Mouse (Mus musculus): ENCODE results near the gene Senp3. TPM values are rescaled to one million over a fixed set of nuclear protein-coding genes. Genes with fewer than 3 reads are reported as not detected.
A peak's percentile ranks its signal among the peaks of the same experiment; 100 is the strongest.
"Not testable (repeated sequence)": the region's sequence is repeated elsewhere in the genome, so short reads cannot be mapped to it uniquely, and the experiment has no call there.

The Senp3 gene
- polyA plus RNA-seq, 2 experiments, result 21.0 to 45.8 TPM

DNA sequence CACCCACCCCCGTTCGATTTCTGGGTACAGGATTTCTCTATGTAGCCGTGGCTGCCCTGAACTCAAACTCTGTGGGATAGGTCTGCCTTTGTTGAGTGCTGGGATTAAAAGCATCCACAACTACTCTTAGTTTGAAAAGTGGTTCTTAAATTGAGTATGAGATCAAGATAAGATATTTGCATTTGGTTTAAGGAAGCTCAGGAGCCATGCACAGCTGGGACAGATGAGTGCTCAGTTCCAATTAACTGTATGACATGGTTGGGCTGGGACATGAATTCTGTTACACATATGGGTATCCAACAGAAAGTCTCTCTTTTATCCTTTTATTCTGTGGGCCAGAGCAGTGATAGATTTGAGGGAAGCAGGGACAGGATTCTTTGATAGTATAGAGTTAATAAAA, 46.4 kb downstream of the Senp3 start:
- no peaks in the 10 kb centered on the region for H3K27me3 ChIP-seq (ENCODE audit: control insufficient read depth, insufficient read depth, low read length)
- H3K4me2 ChIP-seq (ENCODE audit: low read depth), result peak overlapping the region; percentile 91
- TF ChIP-seq CTCF (IDR thresholded peaks at IDR 0.05; ENCODE audit: low read depth) (no peak), EP300 (IDR thresholded peaks at IDR 0.05; ENCODE audit: low read depth) (no peak)
- peaks cover 12% of the 10 kb centered on the region for H3K36me3 ChIP-seq (replicated peaks; ENCODE audit: control insufficient read depth, insufficient read depth, low read depth)
- ATAC-seq (ENCODE audit: insufficient read depth) (no peak), DNase-seq (ENCODE audit: low read depth in 3 of 3, low spot score in 3 of 3) (no peak)
- no peak overlapping the region for H3K4me3 ChIP-seq (ENCODE audit: insufficient read depth in 1 of 2, low read depth in 2 of 2, low read length in 2 of 2)
- H3K27ac ChIP-seq, result no peak overlapping the region
- no peaks in the 10 kb centered on the region for H3K9me3 ChIP-seq (ENCODE audit: control insufficient read depth, low read length)
- WGBS (ENCODE audit: insufficient replicate concordance), result 76% methylated on average over 3 of the region's 3 CpGs
- peaks cover 20 to 21% of the 10 kb centered on the region in 2 experiments for H3K4me1 ChIP-seq (replicated peaks; ENCODE audit: control insufficient read depth in 2 of 2, insufficient read depth in 2 of 2, low read length in 1 of 2)
- no peak overlapping the region for H3K9ac ChIP-seq (replicated peaks)

DNA sequence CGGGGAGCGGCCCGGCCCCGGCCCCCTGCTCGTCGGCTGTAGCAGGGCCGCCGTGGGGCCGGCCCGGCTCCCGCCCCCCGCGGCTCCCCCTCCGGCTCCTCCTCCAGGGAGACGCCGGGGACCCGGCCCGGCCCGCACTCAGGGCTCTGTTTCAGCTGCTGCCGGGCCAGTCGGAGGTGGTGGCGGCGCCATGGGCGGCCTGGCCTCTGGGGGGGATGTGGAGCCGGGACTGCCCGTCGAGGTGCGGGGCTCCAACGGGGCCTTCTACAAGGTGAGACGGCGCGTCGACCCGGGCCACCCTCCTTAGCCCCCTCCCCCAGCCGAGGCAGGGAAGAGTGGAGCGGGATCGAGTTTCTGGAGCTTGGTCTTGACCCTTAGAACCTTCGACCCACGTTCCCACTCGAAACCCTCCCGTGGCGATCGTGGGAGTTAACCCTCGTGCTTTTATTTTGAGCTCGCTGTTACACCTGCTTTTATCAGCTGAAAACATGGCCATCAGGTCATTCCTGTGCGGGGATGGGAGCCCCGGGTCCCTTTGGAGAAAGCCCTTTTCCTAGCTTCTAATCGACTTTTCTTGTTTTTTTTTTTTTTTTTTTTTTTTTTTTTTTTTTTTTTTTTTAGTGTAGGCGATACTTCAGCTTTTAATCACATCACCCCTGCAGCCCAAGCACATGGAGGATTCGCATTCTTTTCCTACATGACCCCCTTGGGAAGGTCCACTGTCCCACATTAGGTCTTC, 48.6 kb downstream of the Senp3 start:
- peak overlapping the region; percentile 91 for H3K4me2 ChIP-seq (ENCODE audit: low read depth)
- peak overlapping the region; percentile 92 for H3K9ac ChIP-seq (replicated peaks)
- peak overlapping the region; percentile 85 to 97 for H3K4me3 ChIP-seq (ENCODE audit: insufficient read depth in 1 of 2, low read depth in 2 of 2, low read length in 2 of 2)
- peaks cover 2% of the 10 kb centered on the region; the same call in 1 of the 2 replicates for H3K36me3 ChIP-seq (replicated peaks; ENCODE audit: control insufficient read depth, insufficient read depth, low read depth)
- H3K9me3 ChIP-seq (ENCODE audit: control insufficient read depth, low read length), result no peaks in the 10 kb centered on the region
- peak overlapping the region; percentile 79 for H3K27ac ChIP-seq
- peaks cover 20 to 21% of the 10 kb centered on the region in 2 experiments for H3K4me1 ChIP-seq (replicated peaks; ENCODE audit: control insufficient read depth in 2 of 2, insufficient read depth in 2 of 2, low read length in 1 of 2)
- H3K27me3 ChIP-seq (ENCODE audit: control insufficient read depth, insufficient read depth, low read length), result no peaks in the 10 kb centered on the region
- TF ChIP-seq CTCF (IDR thresholded peaks at IDR 0.05; ENCODE audit: low read depth) (no peak), EP300 (IDR thresholded peaks at IDR 0.05; ENCODE audit: low read depth) (no peak)
- under 1% methylated on average over 40 of the region's 50 CpGs for WGBS (ENCODE audit: insufficient replicate concordance)
- DNase-seq (ENCODE audit: low read depth in 3 of 3, low spot score in 3 of 3) (no peak), ATAC-seq (ENCODE audit: insufficient read depth) (peak; percentile 64)

DNA sequence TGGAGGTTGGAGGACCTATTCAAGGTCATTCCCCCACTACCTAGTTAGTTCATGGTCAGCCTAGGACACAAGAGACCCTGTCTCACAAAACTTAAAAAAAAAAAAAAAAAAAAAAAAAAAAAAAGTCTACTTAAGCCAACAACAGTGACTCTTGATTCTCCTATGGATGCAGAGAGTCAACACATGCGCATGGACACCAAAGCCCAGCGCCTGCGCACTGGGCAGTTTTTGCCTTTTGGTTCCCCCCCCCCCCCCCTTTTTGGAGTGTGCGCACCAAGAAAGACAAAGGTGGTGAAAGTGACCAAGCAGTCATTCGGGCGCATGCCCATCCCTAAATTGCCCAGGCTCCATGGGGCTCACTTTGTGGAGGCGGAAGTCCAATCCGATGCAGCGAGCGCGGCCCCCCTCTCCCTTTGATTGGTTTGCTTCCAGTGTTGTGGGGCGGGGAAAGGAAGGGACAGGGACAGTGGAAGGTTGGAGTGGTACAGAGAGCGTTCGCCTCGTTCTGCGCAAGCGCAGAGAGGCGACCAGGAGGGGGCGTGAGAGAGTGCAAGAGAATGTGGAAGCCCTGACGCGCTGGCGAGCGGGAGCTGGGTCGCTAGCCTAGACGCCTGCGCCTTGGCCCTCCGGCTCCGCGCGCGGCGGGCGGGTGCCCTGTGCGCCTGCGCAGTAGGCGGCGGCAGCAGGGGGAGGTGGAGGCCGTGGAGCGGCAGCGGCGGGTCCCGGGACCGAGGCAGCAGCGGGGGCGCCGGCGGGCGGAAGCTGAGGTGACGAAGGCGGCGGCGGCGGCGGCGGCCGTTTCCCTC, 49.4 kb downstream of the Senp3 start, which contains the start of gene Fxr2:
TSS of gene Fxr2 (plus strand) at position 707 of the 806 bp plus-strand sequence.
- Histone ChIP-seq H3K4me2 (ENCODE audit: low read depth) (peak within 1 kb of the TSS; percentile 91), H3K36me3 (replicated peaks; ENCODE audit: control insufficient read depth, insufficient read depth, low read depth) (no peaks in the 10 kb centered on the region; the same call in 1 of the 2 replicates), H3K4me1 (replicated peaks; ENCODE audit: control insufficient read depth in 2 of 2, insufficient read depth in 2 of 2, low read length in 1 of 2) (peaks cover 20 to 21% of the 10 kb centered on the region in 2 experiments), H3K27me3 (ENCODE audit: control insufficient read depth, insufficient read depth, low read length) (no peaks in the 10 kb centered on the region), H3K9me3 (ENCODE audit: control insufficient read depth, low read length) (no peaks in the 10 kb centered on the region), H3K27ac (peak within 1 kb of the TSS; percentile 79), H3K9ac (replicated peaks) (peak within 1 kb of the TSS; percentile 92), H3K4me3 (ENCODE audit: insufficient read depth in 1 of 2, low read depth in 2 of 2, low read length in 2 of 2) (peak within 1 kb of the TSS; percentile 85 to 97)
- peak; percentile 99 to 100 (median 99) for DNase-seq (ENCODE audit: low read depth in 3 of 3, low spot score in 3 of 3)
- TF ChIP-seq EP300 (IDR thresholded peaks at IDR 0.05; ENCODE audit: low read depth) (no peak), CTCF (IDR thresholded peaks at IDR 0.05; ENCODE audit: low read depth) (peak; percentile 94)
- ATAC-seq (ENCODE audit: insufficient read depth), result peak; percentile 96
- under 1% methylated on average over 55 of the region's 56 CpGs for WGBS (ENCODE audit: insufficient replicate concordance)

DNA sequence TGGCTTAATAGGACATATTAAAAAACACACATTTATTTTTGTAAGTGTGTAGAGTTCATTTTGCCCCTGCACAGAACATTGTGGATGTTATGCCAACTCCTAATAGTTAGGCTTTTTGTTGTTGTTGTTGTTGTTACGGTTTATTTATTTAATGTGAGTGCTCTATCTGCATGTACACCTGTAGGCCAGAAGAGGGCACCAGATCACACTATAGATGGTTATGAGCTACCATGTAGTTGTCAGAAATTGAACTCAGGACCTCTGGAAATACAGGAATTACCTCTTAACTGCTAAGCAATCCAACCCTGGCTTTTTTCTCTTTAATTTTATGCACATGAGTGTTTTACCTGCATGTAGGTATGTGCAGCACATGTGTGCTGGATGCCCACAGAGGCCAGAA, 52.1 kb downstream of the Senp3 start:
- DNase-seq (ENCODE audit: low read depth in 3 of 3, low spot score in 3 of 3), result no peak
- ATAC-seq (ENCODE audit: insufficient read depth), result no peak
- 61% methylated on average over 1 of the region's 1 CpGs for WGBS (ENCODE audit: insufficient replicate concordance)
- TF ChIP-seq EP300 (IDR thresholded peaks at IDR 0.05; ENCODE audit: low read depth), result no peak
- TF ChIP-seq CTCF (IDR thresholded peaks at IDR 0.05; ENCODE audit: low read depth), result peak; percentile 74
- Histone ChIP-seq H3K36me3 (replicated peaks; ENCODE audit: control insufficient read depth, insufficient read depth, low read depth) (no peaks in the 10 kb centered on the region; the same call in 1 of the 2 replicates), H3K9me3 (ENCODE audit: control insufficient read depth, low read length) (no peaks in the 10 kb centered on the region), H3K4me2 (ENCODE audit: low read depth) (no peak overlapping the region), H3K4me3 (ENCODE audit: insufficient read depth in 1 of 2, low read depth in 2 of 2, low read length in 2 of 2) (no peak overlapping the region), H3K4me1 (replicated peaks; ENCODE audit: control insufficient read depth in 2 of 2, insufficient read depth in 2 of 2, low read length in 1 of 2) (peaks cover 11 to 12% of the 10 kb centered on the region in 2 experiments), H3K27ac (no peak overlapping the region), H3K27me3 (ENCODE audit: control insufficient read depth, insufficient read depth, low read length) (no peaks in the 10 kb centered on the region), H3K9ac (replicated peaks) (no peak overlapping the region)

DNA sequence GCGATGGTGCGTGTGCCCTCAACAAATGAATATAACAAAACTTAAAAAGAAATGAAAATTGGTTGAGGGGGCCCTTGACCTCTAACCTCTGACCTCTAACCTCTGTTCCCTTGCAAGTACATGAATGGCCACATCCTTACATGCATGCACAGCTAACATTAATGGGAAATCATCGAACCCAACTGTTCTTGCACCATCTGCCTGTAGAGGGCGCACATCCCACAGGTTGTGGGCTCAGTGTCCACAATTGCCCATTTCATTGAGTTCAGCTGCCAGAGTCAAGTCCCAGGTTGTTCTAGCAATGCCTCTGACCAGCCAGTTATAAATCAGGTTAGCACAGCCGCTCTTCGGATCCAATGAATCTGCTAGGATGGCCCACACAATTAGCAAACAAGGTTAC, 53.6 kb downstream of the Senp3 start:
- peaks cover 3 to 5% of the 10 kb centered on the region in 2 experiments; a peak in 3 of 4 replicates for H3K4me1 ChIP-seq (replicated peaks; ENCODE audit: control insufficient read depth in 2 of 2, insufficient read depth in 2 of 2, low read length in 1 of 2)
- H3K27me3 ChIP-seq (ENCODE audit: control insufficient read depth, insufficient read depth, low read length), result no peaks in the 10 kb centered on the region
- H3K9ac ChIP-seq (replicated peaks), result no peak overlapping the region
- no peak overlapping the region for H3K4me2 ChIP-seq (ENCODE audit: low read depth)
- TF ChIP-seq EP300 (IDR thresholded peaks at IDR 0.05; ENCODE audit: low read depth), result no peak
- TF ChIP-seq CTCF (IDR thresholded peaks at IDR 0.05; ENCODE audit: low read depth), result peak; percentile 99
- DNase-seq (ENCODE audit: low read depth in 3 of 3, low spot score in 3 of 3) (peak; percentile 62 to 74 (median 70)), ATAC-seq (ENCODE audit: insufficient read depth) (no peak)
- 29% methylated on average over 6 of the region's 6 CpGs for WGBS (ENCODE audit: insufficient replicate concordance)
- H3K4me3 ChIP-seq (ENCODE audit: insufficient read depth in 1 of 2, low read depth in 2 of 2, low read length in 2 of 2), result no peak overlapping the region
- H3K9me3 ChIP-seq (ENCODE audit: control insufficient read depth, low read length), result no peaks in the 10 kb centered on the region
- H3K36me3 ChIP-seq (replicated peaks; ENCODE audit: control insufficient read depth, insufficient read depth, low read depth), result no peaks in the 10 kb centered on the region
- H3K27ac ChIP-seq, result no peak overlapping the region

- WGBS (ENCODE audit: insufficient replicate concordance), result 67% methylated on average over 2 of the region's 2 CpGs
Measured at GRCm38 (mm10) chr11:69624339-69624738, 57.5 kb downstream of the Senp3 start.

More at GRCm38 (mm10) chr11:69624339-69624738, 57.5 kb downstream of the Senp3 start:
- not testable (repeated sequence) for H3K9me3 ChIP-seq (ENCODE audit: control insufficient read depth, low read length); DNase-seq (ENCODE audit: low read depth in 3 of 3, low spot score in 3 of 3); H3K36me3 ChIP-seq (replicated peaks; ENCODE audit: control insufficient read depth, insufficient read depth, low read depth); ATAC-seq (ENCODE audit: insufficient read depth); H3K9ac ChIP-seq (replicated peaks); H3K27me3 ChIP-seq (ENCODE audit: control insufficient read depth, insufficient read depth, low read length); H3K27ac ChIP-seq; H3K4me3 ChIP-seq (ENCODE audit: insufficient read depth in 1 of 2, low read depth in 2 of 2, low read length in 2 of 2); H3K4me2 ChIP-seq (ENCODE audit: low read depth)
- H3K4me1 ChIP-seq (replicated peaks; ENCODE audit: control insufficient read depth in 2 of 2, insufficient read depth in 2 of 2, low read length in 1 of 2), result peaks cover 16 to 23% of the 10 kb centered on the region in 2 experiments
